Mouse (Mus musculus) testis, adult 2 months (tissue): ENCODE results near the gene 1600014C23Rik.

Experiments used
- CTCF ChIP-seq: fragments of 200-500 bp; IDR thresholded peaks from 2 replicates; pipeline ENCODE4 v1.5.1; 2012; ENCODE audit warnings: low read depth, mild to moderate bottlenecking, inconsistent platforms, low read length, moderate library complexity; ENCODE audit not compliant: control insufficient read depth, insufficient read depth, insufficient replicate concordance
- POLR2A ChIP-seq: fragments of 200-500 bp; IDR thresholded peaks from 2 replicates; pipeline ENCODE4 v1.6.1; 2012; ENCODE audit warnings: low read depth, mild to moderate bottlenecking, inconsistent platforms, low read length, moderate library complexity; ENCODE audit not compliant: control insufficient read depth

GRCm38 (mm10) chr17:45763188-45763587, 29.5 kb upstream of the 1600014C23Rik start:
- TF ChIP-seq CTCF (no peak), POLR2A (no peak)
